Mouse (Mus musculus) megakaryocyte progenitor cell, adult 5-6 weeks (primary cell): ENCODE results near the gene Smc3. TPM values are rescaled to one million over a fixed set of nuclear protein-coding genes. Genes with fewer than 3 reads are reported as not detected.
"Not testable (repeated sequence)": the region's sequence is repeated elsewhere in the genome, so short reads cannot be mapped to it uniquely, and the experiment has no call there.

Experiments
- ATAC-seq: replicated peaks from 2 replicates; pipeline ENCODE4 v1.8.0; 2016; ENCODE audit warnings: mild to moderate bottlenecking, moderate TSS enrichment, inconsistent platforms; ENCODE audit not compliant: poor library complexity
- total RNA-seq, 2 experiments: library from RNA; stranded (forward) in 1 of 2; stranded (reverse) in 1 of 2; fragments of 157-497, 149-512 nt in 1 of 2; fragments of 200-1000 nt in 1 of 2; gene quantifications; 2 replicates each; pipeline versions ENCODE4 v1.2.3 to v1.2.4; 2015 to 2017

The Smc3 gene
- total RNA-seq, 2 experiments from 2014 or later, result 109 to 140 TPM

DNA sequence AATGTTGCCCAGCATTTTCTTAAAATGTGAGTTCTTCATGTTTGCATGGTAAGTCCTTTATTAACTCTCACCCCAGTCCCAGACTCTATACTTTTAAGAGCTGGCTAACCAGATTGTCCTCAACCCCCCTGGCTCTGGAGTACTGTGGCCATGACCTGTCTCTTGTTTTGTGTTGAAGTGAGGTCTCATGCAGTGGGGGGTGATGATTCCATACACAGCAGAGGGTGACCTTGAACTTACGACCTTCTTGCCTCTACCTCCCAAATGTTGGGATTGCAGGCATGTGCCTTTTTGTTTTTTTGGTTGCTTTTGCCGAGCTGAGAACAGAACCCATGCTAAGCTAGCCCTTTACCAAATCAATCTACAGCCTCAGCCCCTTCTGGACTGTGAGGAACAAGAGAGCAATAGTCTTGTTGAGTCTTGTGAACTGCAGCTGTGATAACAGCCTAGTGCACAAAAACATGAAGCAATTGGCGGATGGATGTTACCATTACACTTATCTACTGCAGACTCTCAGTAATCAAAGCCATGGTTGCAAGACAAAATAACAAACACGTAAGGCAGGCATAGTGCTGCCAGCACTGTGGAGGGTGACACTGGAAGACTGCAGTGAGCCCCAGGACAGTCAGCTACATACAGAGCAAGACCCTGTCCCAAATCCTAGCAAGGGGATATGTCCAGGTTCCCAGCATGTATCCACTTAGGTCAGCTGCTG, 24.7 kb upstream of the Smc3 start:
- ATAC-seq, result no peak

DNA sequence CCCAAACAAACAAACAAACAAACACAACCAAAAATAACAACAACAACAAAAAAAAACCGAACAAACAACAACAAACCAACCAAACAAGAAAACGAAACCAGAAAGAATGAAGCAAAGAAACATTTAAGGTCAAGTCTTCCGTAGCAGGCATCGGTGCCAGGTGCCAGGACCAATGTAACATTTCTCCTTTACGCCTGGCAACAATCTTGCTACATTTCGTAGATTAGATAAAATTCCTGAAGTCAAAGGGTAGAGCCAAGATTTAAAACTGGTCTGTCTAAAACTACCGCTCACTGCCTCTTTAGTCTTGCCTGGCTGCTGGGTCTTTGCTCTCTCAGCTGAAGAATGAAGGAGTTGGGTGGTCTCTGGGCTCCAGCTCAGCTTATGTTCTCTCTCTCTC, 24.1 kb upstream of the Smc3 start:
- no peak for ATAC-seq

GRCm38 (mm10) chr19:53577025-53577800, 23.0 kb upstream of the Smc3 start:
- ATAC-seq, result no peak

- ATAC-seq, result peak; percentile 90
Measured at GRCm38 (mm10) chr19:53578597-53579252, 21.5 kb upstream of the Smc3 start.

- not testable (repeated sequence) for ATAC-seq
Measured at GRCm38 (mm10) chr19:53580271-53580670, 19.9 kb upstream of the Smc3 start.

GRCm38 (mm10) chr19:53587686-53588085, 12.5 kb upstream of the Smc3 start:
- not testable (repeated sequence) for ATAC-seq

DNA sequence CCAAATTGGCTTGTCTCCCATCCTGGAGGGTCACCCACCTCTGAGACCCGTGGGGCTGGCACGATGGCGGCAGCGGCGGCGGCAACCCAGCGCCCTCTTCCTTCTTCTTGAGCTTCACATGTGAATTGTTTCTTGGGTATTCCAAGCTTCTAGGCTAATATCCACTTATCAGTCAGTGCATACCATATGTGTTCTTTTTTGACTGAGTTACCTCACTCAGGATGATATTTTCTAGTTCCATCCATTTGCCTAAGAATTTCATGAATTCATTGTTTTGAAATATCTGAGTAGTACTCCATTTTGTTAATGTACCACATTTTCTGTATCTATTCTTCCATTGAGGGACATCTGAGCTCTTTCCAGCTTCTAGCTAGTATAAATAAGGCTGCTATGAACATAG, 11.2 kb upstream of the Smc3 start, which contains the start of gene Nutf2-ps1:
Gene Nutf2-ps1, minus strand, starts transcription at position 101 of the 400 bp plus-strand sequence.
- not testable (repeated sequence) for ATAC-seq

GRCm38 (mm10) chr19:53596723-53597474, 3.3 kb upstream of the Smc3 start:
- no peak for ATAC-seq

- peak; percentile 53 for ATAC-seq
Measured at GRCm38 (mm10) chr19:53600549-53601362, 558 bp downstream of the Smc3 start.

- no peak for ATAC-seq
Measured at GRCm38 (mm10) chr19:53601363-53601655, 1.1 kb downstream of the Smc3 start.

- ATAC-seq, result peak; percentile 96
Measured at GRCm38 (mm10) chr19:53608921-53609320, 8.7 kb downstream of the Smc3 start.

GRCm38 (mm10) chr19:53621681-53622080, 21.5 kb downstream of the Smc3 start:
- ATAC-seq, result no peak

- ATAC-seq, result peak; percentile 57
Measured at GRCm38 (mm10) chr19:53638041-53638440, 37.8 kb downstream of the Smc3 start.

DNA sequence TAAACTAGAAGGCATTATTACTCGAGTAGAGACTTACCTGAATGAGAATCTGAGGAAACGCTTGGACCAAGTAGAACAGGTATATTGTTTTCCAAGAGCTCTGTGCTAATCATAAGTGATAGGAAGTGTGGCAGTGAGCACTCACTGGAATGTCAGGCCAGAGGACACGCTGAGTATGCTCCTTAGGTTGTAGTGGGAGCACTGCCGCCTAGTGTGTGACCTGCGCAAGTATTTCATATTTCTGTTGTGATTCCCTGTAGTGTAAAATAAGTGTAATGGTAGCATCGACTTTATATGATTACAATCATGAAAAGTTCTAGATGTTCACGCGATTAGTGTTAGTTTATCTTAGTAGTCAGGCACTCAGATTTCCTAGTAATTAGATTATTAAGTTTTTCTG, 38.5 kb downstream of the Smc3 start:
- ATAC-seq, result 0 out of 2 replicates have a peak, but pooled peaks have one; percentile 23

GRCm38 (mm10) chr19:53644020-53644595, 43.9 kb downstream of the Smc3 start:
- no peak for ATAC-seq

- ATAC-seq, result no peak
Measured at GRCm38 (mm10) chr19:53647301-53647700, 47.1 kb downstream of the Smc3 start.

GRCm38 (mm10) chr19:53648056-53648455, 47.9 kb downstream of the Smc3 start:
- ATAC-seq, result peak; percentile 22; the same call in 1 of the 2 replicates

- peak; percentile 90 for ATAC-seq
Measured at GRCm38 (mm10) chr19:53648802-53649236, 48.6 kb downstream of the Smc3 start.

GRCm38 (mm10) chr19:53649361-53649760, 49.2 kb downstream of the Smc3 start:
- no peak for ATAC-seq

DNA sequence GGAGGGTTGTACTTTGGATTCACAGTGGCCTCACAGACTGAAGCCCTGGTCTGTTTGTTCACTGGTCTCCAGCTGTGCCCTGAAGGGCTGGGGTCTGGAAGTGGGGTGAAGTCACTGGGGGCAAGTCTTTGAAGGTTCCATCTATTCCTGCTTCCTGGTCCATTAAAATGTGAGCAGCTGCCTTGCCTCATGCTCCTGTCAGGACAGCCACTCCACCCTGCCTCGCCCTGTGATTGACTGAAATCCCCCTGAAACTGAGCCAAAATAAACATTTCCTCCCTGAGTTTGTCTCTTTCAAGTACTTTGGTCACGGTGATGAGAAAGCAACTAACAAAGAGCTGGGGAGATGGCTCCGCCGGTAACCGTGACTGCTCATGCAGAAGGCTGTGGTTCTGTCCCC, 49.6 kb downstream of the Smc3 start:
- ATAC-seq, result no peak
